Mouse (Mus musculus) cerebellum, adult (tissue): ENCODE data around the gene Gse1.

Experiments
- ATAC-seq: cut with Nextera tagmentation; 2 replicates; pipeline ENCODE4 v1.9.2; 2017; ENCODE audit warnings: mild to moderate bottlenecking, moderate library complexity, mixed read lengths; ENCODE audit not compliant: insufficient number of reproducible peaks, low FRiP score, low TSS enrichment

Gse1 gene

GRCm38 (mm10) chr8:120369956-120370355, 141.7 kb downstream of the Gse1 start:
- no peak for ATAC-seq

DNA sequence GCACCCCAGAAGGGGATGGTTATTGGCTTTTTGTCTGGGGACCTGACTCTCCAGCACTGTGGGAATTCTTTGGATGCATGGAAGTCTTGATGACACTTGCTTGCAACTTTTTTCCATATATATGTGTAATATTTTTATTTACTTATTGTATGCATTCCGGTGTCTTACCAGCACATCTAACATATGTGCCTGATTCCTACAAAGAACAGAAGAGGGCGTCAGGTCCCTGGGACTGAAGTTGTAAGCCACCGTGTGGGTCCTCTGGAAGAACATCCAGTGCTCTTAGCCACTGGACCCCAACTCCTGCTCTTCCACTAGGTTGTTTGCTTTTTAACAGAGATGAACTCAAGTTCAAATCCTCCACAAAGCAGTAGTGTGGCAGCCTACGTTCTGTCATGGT, 142.2 kb downstream of the Gse1 start:
- no peak for ATAC-seq

GRCm38 (mm10) chr8:120371146-120371545, 142.9 kb downstream of the Gse1 start:
- no peak for ATAC-seq

DNA sequence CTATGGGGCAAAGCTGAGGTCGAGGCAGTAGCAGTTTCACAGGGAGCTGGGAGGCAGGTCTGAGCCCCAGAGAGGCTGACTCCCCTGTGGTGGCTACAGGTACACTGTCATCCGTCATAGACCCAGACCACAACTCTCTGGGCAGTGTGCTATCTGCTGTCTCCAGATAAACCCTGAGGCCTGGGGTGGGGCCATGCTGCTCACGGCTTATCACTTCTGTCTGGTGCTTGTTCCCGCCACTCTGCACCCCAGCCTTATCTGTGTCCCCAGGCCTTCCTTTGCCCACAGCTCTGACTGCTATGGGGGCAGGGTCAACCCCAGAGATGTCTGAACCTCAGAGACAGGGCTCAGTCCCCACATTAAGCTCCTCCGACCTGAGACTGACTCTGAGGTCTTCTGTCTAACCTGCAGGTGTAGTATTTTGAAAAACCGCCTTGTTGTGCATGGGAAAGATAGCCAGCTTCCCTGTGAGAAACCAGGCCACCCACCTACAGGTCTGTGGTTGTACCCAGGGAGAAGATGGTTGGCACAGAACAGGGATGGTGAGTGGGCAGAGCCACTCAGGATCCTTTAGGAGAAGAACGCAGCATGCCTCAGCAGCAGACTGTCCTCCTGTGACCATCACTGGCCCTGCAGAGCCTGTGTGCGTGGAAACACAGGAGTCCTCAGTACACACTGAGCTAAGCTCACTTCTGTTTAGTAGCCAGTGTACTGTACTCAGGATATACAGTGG, 143.6 kb downstream of the Gse1 start:
- no peak for ATAC-seq

- no peak for ATAC-seq
These were observed 144.4 kb downstream of the Gse1 start for GRCm38 (mm10) chr8:120372684-120373083.

DNA sequence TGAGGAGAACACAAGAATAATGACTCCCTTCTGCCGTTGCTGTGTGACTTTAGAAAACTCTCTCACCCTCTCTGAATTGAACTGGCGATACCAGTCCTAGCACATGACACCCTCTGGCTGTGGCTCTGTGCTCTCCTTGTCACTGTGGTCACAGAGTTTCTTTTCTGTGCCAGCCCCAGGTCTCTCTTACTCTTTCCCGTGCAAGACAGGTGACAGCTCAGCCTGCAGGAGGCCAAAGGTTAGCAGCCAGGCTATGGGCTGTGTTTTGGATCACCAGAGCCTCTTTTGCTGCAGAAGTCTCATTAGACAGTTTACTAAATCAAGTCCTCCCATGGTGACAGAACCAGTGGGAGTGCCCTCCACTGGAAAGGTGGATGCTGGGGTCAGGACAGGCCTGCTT, 145.4 kb downstream of the Gse1 start:
- no peak for ATAC-seq

GRCm38 (mm10) chr8:120374070-120374469, 145.8 kb downstream of the Gse1 start:
- no peak for ATAC-seq

DNA sequence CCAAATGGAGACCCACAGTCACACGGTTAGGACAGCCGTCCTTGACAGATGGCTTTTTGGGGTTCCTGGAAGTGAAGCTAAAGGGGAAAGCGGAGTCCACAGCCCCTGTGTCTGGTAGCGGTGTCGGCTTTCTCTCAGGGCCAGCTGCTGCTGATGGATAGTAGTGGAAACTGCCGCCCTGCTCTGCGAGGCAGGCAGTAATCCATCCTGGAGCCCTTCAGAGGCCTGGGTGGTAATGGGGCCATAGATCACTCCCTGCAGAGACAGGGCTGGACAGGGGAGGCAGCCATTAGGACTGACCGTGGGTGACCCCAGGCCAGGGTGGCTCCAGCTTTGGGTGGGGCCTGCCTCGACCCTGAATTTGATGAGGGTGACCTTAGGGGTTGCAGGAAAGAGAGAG, 146.3 kb downstream of the Gse1 start:
- no peak for ATAC-seq

GRCm38 (mm10) chr8:120375170-120375569, 146.9 kb downstream of the Gse1 start:
- ATAC-seq: no peak

GRCm38 (mm10) chr8:120376215-120376614, 148.0 kb downstream of the Gse1 start:
- no peak for ATAC-seq

- no peak for ATAC-seq
These were observed 148.9 kb downstream of the Gse1 start for GRCm38 (mm10) chr8:120376847-120377802.

DNA sequence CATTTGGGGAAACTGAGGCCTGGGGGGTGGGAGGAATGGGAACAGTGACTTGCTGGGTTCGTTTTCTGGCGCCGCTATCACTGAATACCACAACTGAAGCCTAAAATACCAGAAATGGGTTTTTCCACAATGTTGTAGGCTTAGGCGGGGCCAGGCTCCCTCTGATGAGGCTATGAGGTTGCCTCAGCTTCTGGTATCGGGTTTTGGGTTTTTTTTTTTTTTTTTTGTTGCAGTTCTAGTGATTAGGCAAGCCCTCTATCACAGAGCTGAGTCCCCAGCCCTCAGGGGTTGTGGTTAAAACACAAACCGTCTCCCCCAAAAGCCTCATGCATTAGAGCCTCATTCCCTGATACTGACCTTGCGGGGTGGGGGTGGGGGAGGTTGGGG, 149.5 kb downstream of the Gse1 start:
- ATAC-seq: no peak

GRCm38 (mm10) chr8:120378306-120378705, 150.1 kb downstream of the Gse1 start:
- no peak for ATAC-seq

DNA sequence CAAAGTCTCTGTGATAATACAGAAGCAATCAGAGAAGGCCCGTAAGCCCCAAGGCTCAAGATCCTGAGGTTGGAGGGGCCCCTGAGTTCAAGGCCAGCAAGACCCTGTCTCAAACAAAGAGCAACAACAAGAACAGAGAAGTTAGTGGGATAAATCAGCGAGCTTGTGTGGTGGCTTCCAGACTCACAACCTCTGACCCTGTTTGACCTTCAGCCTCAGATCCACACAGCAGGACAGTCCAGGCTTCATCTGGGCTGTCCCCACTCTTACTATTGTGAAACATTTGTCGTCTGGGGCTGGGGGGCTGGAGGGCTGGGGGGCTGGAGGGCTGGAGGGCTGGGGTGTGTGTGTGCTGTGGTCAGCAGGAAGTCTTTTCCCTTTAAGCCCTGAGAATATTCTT, 150.8 kb downstream of the Gse1 start:
- ATAC-seq: no peak

- peak; percentile 16; the same call in 1 of the 2 replicates for ATAC-seq
These were observed 153.6 kb downstream of the Gse1 start for GRCm38 (mm10) chr8:120381865-120382264.

- peak; percentile 77 for ATAC-seq
These were observed 154.4 kb downstream of the Gse1 start for GRCm38 (mm10) chr8:120382436-120383203.

- ATAC-seq: no peak; the same call in 1 of the 2 replicates
These were observed 154.9 kb downstream of the Gse1 start for GRCm38 (mm10) chr8:120383204-120383560.

DNA sequence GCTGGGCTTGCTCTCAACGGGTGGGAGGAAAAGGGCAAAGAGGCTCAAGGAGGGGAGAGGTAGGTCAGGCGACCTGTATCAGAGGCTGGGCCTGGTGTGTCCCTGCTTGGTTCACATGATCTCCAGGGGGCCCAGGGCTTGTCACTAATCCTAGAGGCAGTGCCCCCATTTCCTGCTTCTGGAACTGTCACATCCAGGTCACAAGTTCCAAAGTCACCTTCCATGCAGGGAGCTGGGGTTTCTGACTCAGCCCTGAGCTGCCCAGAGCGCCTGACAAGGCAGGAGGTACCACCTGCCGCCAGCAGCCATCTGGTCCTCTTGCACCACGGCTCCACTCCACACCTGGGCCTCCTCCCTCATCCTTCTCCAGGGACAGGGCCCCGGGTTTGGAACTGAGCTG, 155.5 kb downstream of the Gse1 start:
- no peak for ATAC-seq

DNA sequence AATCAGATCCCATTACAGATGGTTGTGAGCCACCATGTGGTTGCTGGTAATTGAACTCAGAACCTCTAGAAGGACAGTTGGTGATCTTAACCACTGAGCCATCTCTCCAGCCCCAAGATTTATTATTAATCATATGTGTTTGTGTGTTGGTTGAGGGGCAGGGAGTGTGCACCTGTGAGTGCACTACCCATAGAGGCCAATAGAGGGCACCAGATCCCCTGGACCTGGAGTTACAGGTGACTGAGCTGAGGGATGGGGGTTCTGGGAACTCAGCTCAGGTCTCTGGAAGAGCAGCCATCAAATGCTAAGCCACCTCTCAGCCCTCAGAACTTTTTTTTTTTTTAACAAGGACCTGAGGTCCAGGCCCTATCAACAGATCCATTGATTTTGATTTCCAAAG, 156.5 kb downstream of the Gse1 start:
- ATAC-seq: no peak

- ATAC-seq: no peak
These were observed 160.0 kb downstream of the Gse1 start for GRCm38 (mm10) chr8:120388246-120388645.

GRCm38 (mm10) chr8:120390598-120390997, 162.3 kb downstream of the Gse1 start:
- ATAC-seq: no peak
